18 mouse cellular contexts compared by ENCODE assay signal in genomic region chr9:68790922-68791321, GRCm38 (mm10).
DNase-seq lines count a peak whose midpoint lies in the region; ATAC-seq and TF ChIP-seq lines count a peak whose summit lies in the region.
"Had no signal": no experiment of that assay in that cellular context is flagged by ENCODE, and none has a peak within 500 bp of the region (broad histone marks: within the 10 kb centered on the region; RNA-seq: fewer than 3 reads in every experiment).

No protein-coding gene starts in this region.

- 49% methylated on average over 4 of the region's 4 CpGs for whole genome bisulfite sequencing in kidney, postnatal 0 days
- WGBS in lung, embryonic 14.5 days = 28% methylated on average over 4 of the region's 4 CpGs
- WGBS in lung, embryonic 16.5 days = 33% methylated on average over 4 of the region's 4 CpGs
- WGBS in forebrain, embryonic 13.5 days = 85% methylated on average over 4 of the region's 4 CpGs

- H3K4me3 ChIP-seq in kidney, postnatal 0 days (replicated peaks; ENCODE audit: low read depth, low read length) = no peak overlapping the region
- H3K4me3 ChIP-seq in lung, embryonic 14.5 days (ENCODE audit: low read depth, low read length) = no peak overlapping the region
- no peak overlapping the region for H3K4me3 ChIP-seq in lung, embryonic 16.5 days (ENCODE audit: low read length)
- H3K4me3 ChIP-seq in brown adipose tissue, adult 24 weeks (ENCODE audit: insufficient read depth, low read depth, low read length) = no peak overlapping the region
- H3K4me3 ChIP-seq in forebrain, embryonic 13.5 days = no peak overlapping the region
- H3K4me3 ChIP-seq: embryonic facial prominence, embryonic 13.5 days had no signal

- H3K9me3 ChIP-seq in kidney, postnatal 0 days (replicated peaks; ENCODE audit: low read length) = no peaks in the 10 kb centered on the region
- H3K9me3 ChIP-seq in lung, embryonic 14.5 days (ENCODE audit: low read depth, low read length) = no peaks in the 10 kb centered on the region
- no peaks in the 10 kb centered on the region for H3K9me3 ChIP-seq in lung, embryonic 16.5 days (ENCODE audit: control insufficient read depth, low read length)
- H3K9me3 ChIP-seq in forebrain, embryonic 13.5 days (replicated peaks) = no peaks in the 10 kb centered on the region
- H3K9me3 ChIP-seq: embryonic facial prominence, embryonic 13.5 days had no signal

- H3K36me3 ChIP-seq in kidney, postnatal 0 days (ENCODE audit: insufficient read depth, low read length) = no peaks in the 10 kb centered on the region
- H3K36me3 ChIP-seq in lung, embryonic 14.5 days (ENCODE audit: insufficient read depth) = no peaks in the 10 kb centered on the region
- no peaks in the 10 kb centered on the region for H3K36me3 ChIP-seq in lung, embryonic 16.5 days (ENCODE audit: control insufficient read depth, insufficient read depth, low read length)
- no peaks in the 10 kb centered on the region for H3K36me3 ChIP-seq in forebrain, embryonic 13.5 days (ENCODE audit: poor library complexity, severe bottlenecking)
- H3K36me3 ChIP-seq: embryonic facial prominence, embryonic 13.5 days had no signal

- no peaks in the 10 kb centered on the region; the same call in 1 of the 2 replicates for H3K4me1 ChIP-seq in kidney, postnatal 0 days (replicated peaks; ENCODE audit: insufficient read depth, low read length)
- peaks cover 6% of the 10 kb centered on the region; the same call in 1 of the 2 replicates for H3K4me1 ChIP-seq in lung, embryonic 14.5 days (ENCODE audit: insufficient read depth)
- peaks cover 12% of the 10 kb centered on the region for H3K4me1 ChIP-seq in lung, embryonic 16.5 days (replicated peaks; ENCODE audit: control insufficient read depth, insufficient read depth, low read length)
- peaks cover 17% of the 10 kb centered on the region for H3K4me1 ChIP-seq in brown adipose tissue, adult 24 weeks (ENCODE audit: control insufficient read depth, insufficient read depth, insufficient read length, low read length)
- peaks cover 23% of the 10 kb centered on the region for H3K4me1 ChIP-seq in forebrain, embryonic 13.5 days

- no peak for TF ChIP-seq CTCF in kidney, postnatal 0 days (IDR thresholded peaks at IDR 0.05; ENCODE audit: low read depth)
- no peak for TF ChIP-seq CTCF in lung, embryonic 14.5 days (IDR thresholded peaks at IDR 0.05; ENCODE audit: low read depth)

- no peaks in the 10 kb centered on the region for H3K27me3 ChIP-seq in kidney, postnatal 0 days (ENCODE audit: insufficient read depth, low read length)
- H3K27me3 ChIP-seq in lung, embryonic 14.5 days (ENCODE audit: insufficient read depth, low read length) = no peaks in the 10 kb centered on the region
- H3K27me3 ChIP-seq in lung, embryonic 16.5 days (ENCODE audit: control insufficient read depth, insufficient read depth, low read depth, low read length) = no peaks in the 10 kb centered on the region
- H3K27me3 ChIP-seq in forebrain, embryonic 13.5 days = peaks cover 11% of the 10 kb centered on the region

- no peak overlapping the region for H3K9ac ChIP-seq in kidney, postnatal 0 days (ENCODE audit: low read depth, low read length)
- no peak overlapping the region for H3K9ac ChIP-seq in lung, embryonic 14.5 days
- H3K9ac ChIP-seq in lung, embryonic 16.5 days (ENCODE audit: low read length) = no peak overlapping the region
- H3K9ac ChIP-seq in forebrain, embryonic 13.5 days = no peak overlapping the region
- H3K9ac ChIP-seq: embryonic facial prominence, embryonic 13.5 days had no signal

- no peak overlapping the region for H3K4me2 ChIP-seq in kidney, postnatal 0 days (ENCODE audit: low read length)
- H3K4me2 ChIP-seq in lung, embryonic 14.5 days = no peak overlapping the region
- H3K4me2 ChIP-seq in lung, embryonic 16.5 days (ENCODE audit: low read depth, low read length) = no peak overlapping the region
- H3K4me2 ChIP-seq in forebrain, embryonic 13.5 days = no peak overlapping the region
- H3K4me2 ChIP-seq: embryonic facial prominence, embryonic 13.5 days had no signal

- H3K27ac ChIP-seq in kidney, postnatal 0 days = no peak overlapping the region
- no peak overlapping the region for H3K27ac ChIP-seq in lung, embryonic 14.5 days (ENCODE audit: low read depth)
- H3K27ac ChIP-seq in lung, embryonic 16.5 days (ENCODE audit: low read length) = no peak overlapping the region
- H3K27ac ChIP-seq in brown adipose tissue, adult 24 weeks (replicated peaks; ENCODE audit: low read depth, low read length) = peak overlapping the region; percentile 66
- no peak overlapping the region for H3K27ac ChIP-seq in forebrain, embryonic 13.5 days
- H3K27ac ChIP-seq: embryonic facial prominence, embryonic 13.5 days had no signal

- ATAC-seq in kidney, postnatal 0 days (replicated peaks; ENCODE audit: low FRiP score, low read depth) = no peak
- ATAC-seq in lung, embryonic 14.5 days (ENCODE audit: insufficient read depth) = peak; percentile 58; the same call in 1 of the 2 replicates
- peak; percentile 65; the same call in 1 of the 2 replicates for ATAC-seq in lung, embryonic 16.5 days (ENCODE audit: low read depth)
- ATAC-seq in forebrain, embryonic 13.5 days = no peak
- ATAC-seq: forebrain, embryonic 16.5 days had no signal

- peak; percentile 81 for DNase-seq in kidney, postnatal 0 days (ENCODE audit: low spot score)
- no peak for DNase-seq in kidney, postnatal 4 days
- peak; percentile 80 for DNase-seq in lung, embryonic 14.5 days
- DNase-seq in lung, postnatal 4 days = no peak
- no peak for DNase-seq in lung, postnatal 14 days
- DNase-seq: adrenal gland, adult 2 months; adrenal gland, postnatal 10 days; adrenal gland, postnatal 25 days; cerebellum, adult 11-12 months; cerebellum, adult 2 months; cerebellum, adult 9-10 months; cerebellum, postnatal 10 days; cerebellum, postnatal 25 days had no signal

Comparison
In these comparisons a context has a peak if more than half of its experiments do, and no peak if none do; other contexts are left out.
1. DNase-seq: peak in kidney, postnatal 0 days (single experiment) and lung, embryonic 14.5 days (single experiment); none in kidney, postnatal 4 days (0 of 2), lung, postnatal 4 days (0 of 2) and lung, postnatal 14 days (single experiment).
2. ATAC-seq: peak in lung, embryonic 14.5 days (single experiment) and lung, embryonic 16.5 days (single experiment); none in kidney, postnatal 0 days (single experiment) and forebrain, embryonic 13.5 days (single experiment).